Mouse (Mus musculus) gastrocnemius, adult 8-10 months (tissue): Measurements from ENCODE around the gene Npvf. TPM values are rescaled to one million over a fixed set of nuclear protein-coding genes. Genes with fewer than 3 reads are reported as not detected.
A peak's percentile ranks its signal among the peaks of the same experiment; 100 is the strongest.

Experiments used
- DNase-seq, 2 experiments: peaks; one replicate each; pipeline ENCODE4 v3.0.0; 2022; ENCODE audit warnings: low spot score in 2 of 2
- total RNA-seq, 4 experiments: library from RNA; stranded (reverse); gene quantifications; 2 replicates each; pipeline ENCODE4 v1.2.4; 2022

Npvf gene
- not detected for total RNA-seq

DNA sequence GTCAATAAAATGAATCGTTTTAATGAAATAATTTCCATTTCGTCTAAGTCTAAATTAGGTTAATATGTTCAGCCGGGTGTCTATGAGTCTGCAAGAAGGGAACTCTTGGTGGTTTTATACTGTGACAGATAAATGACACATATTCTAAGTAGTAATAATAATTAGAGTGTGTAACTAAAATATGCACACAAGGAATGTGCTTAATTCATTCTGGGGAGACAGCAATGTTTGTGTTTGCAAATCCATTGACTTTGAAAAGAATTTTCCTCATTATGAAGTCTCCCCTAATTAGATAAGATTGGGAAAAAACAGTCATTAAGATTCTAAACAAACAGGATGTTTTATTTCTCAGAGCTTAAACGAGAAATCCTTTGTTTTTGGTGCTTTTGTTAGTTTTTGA, at the start of gene Npvf:
Gene Npvf (minus strand): TSS at position 84 of the 400 bp plus-strand sequence.
- no peak for DNase-seq

DNA sequence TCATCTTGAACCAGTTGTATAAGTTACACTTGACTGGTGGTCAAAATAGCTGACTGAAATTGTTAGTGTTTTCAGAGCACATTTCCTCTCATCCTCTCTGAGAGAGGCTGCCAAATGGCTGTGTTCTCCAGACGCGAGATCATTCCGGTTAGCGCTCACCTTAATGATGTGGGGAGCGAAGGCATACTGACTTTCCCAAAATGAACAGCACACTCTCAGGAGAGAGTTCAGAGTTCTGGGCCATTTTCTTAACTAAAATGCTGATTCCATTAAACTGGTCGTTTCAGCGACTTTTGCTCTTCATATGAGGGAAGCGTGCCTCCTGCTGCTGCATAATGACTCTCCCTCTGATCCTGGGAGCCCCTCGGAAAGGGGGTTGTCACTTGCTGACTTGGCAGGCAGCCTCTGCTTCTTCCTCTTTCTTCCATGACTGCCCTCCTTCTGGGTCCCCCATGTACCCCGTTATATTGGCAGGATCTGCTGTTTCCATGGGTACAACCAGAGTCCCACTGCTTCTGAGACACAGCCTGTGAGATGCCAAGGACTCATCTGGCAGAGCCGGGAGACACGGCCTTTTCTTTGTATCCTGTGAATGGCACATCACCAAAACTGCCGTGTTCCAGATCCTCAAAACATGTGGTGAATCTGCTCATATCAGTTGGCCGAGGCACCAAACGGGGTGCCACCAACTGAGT, 35.0 kb upstream of the Npvf start:
- no peak for DNase-seq

DNA sequence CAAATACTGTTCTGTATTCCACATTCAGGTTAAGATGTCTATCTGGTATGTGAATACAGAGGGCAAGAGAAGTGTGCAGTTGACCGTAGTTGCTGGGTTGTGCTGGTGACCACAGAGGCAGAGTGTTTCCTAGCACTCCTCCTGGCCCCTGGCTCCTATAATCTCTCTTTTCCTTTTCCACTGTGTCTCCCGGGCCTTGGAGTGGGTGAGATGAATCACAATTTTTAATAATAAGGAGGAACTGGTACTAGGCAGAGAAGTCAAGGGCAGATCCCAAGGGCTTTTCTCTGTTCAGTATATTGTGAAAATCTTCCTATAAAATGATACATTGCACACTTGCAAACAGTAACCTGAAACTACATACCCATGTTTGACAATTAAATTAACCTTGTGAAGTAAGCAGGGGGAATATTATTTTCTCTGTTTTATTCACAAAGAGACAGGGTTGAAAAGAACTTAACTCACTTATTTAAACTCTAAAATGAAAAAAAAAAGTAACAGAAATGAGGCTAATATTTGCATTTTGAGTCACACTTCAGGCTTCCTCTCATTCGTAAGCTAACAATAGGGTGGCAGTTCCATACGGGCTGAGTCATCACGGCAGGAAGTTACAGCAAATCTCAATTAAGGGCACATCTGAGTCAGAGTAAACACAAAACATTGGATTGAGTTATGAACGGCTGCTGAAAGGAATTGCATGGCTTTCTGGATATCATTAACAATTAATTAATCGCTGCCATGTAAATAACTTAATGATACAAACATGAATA, 30.6 kb upstream of the Npvf start:
- DNase-seq, result no peak

DNA sequence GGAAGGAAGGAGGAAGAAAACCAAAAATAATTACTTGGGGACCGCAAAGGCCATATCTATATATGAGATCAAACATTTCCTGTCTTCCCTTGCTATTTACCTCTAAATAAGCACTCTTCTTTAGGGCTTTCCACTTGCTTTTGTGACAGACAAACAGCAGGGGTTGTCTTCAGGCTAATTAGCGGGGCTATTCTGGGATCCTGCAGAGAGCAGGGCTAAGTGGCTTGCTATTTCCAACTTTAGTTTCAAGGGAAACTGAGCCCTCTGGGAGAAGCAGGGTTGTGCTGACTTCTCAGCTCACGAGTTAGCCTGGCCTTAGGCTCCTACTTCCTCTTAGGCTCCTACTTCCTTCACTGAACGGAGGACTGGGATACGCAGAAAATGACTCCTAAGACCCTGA, 27.3 kb upstream of the Npvf start:
- DNase-seq, result no peak

DNA sequence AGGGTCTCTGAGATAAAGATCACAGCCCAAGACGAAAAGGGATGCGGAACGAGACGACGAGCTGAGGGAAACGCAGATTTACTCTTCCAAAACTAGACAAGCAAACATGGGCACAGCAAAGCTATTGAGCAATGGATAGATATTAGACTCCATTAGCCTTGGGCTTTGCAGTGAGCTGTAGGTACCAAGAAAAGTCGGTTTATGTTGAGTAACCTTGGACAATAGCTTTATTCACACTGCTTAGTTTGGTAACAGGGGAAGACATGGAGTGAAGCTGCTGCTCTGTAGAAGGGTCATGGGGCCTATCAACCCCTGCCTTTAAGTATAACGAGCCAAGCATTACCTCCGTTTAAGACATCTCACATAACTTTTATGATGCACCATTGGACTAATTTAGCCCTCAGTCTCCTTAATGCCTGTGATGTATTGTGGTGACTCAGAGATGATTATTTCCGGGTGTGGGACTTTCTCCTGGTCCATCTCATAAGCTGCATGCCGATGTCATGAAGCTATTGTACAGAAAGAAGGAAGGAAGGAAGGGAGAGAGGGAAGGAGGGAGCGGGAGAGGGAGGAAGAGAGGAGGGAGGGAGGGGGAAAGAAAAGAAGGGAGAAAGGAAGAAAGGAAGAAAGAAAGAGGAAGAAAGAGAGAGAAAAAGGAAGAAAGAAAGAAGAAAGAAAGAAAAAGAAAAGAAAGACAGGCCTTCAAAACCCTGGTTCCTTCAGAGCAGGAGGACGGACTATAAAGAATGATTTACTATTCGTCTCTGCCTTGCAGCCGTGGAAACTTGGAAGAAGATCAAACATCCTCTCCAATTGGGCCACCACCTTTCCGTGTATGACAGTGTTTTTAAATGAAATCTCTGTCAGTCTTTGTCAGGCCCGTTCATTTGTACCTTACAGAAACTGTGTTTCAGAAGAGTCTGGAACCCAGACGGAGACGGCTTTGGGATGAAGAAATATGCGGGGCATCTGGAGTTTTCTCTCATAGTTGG, 26.3 kb upstream of the Npvf start:
- no peak for DNase-seq

DNA sequence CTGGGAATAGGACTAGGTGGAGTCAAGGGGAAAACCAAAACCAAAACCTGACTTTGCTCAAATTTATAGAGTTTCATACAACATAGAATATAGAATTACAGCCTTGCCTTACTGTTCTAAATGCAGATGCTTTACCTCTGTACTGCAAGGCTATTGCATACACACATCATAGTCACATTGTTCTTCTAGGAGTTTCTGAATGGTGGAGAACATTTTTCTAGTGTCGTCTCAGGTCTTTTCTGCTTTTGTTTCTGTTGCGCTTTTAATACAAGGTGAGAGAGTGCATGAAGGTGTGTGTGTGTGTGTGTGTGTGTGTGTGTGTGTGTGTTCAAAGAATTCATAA, 25.2 kb upstream of the Npvf start:
- no peak for DNase-seq

DNA sequence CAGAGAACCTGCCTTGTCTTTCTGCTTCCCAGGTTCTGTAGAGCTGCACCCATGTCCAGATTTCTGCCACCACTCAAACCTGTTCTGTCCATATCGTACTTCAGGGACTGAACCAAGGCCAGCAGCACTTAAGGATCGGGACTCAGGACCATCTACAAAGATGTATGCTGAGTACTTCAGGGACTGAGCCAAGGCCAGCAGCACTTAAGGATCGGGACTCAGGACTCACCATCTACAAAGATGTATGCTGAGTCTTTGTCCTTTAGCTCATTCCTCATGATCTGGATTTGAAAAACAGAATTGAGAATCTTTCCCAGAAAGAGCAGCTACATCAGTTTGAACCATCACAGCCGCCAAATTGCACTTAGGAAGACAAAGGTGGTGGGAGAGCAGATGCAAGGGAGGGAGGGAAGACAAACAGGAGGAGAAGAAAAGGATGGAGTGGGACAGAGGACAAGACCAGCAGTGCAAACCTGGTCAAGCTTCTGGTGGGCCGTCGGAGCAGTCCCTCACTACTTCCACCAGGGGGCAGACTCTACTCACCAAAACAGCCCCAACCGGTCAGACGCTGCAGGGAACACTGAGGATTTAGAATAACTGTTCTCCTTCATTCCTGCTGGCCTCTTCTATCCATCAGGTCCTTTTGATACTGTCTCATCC, 24.7 kb upstream of the Npvf start:
- peak; percentile 35 to 41 for DNase-seq

DNA sequence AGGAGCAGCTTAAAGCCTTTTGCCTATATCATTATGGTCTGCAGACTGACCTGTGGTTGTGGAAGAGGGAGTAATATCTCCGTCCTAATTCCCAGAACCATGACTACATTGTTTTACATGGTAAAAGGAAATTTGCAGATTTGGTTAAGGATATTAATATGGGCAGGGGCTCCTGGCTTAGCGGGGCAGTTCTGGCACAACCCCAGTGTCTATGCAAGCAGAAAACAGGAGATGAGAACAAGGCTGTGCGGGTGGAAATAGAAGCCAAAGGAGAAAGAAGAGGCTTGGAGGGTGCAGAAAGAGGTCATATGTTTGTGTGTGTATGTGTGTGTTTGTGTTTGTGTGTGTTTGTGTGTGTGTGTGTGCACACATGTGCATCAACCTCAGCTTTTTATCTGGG, 17.0 kb upstream of the Npvf start:
- no peak for DNase-seq

DNA sequence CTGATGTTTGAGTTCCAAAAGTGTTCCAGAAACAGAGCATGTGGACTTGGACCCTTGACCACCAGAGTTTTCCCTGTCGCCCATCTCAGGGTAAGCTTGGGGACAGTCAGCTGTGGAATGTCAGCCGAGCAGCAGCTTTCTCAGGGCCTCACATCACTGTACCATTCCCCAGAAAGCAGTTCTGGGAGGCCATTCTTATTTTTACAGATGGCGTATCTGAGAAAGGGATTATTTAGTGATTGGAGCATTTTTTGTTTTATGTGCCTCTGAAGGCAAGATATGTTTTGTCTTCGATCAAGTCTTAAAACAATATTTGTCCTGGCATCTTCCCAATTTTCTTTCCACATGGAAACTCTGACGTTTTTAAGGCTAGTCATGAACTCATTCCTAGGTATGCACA, 12.7 kb upstream of the Npvf start:
- DNase-seq, result no peak

DNA sequence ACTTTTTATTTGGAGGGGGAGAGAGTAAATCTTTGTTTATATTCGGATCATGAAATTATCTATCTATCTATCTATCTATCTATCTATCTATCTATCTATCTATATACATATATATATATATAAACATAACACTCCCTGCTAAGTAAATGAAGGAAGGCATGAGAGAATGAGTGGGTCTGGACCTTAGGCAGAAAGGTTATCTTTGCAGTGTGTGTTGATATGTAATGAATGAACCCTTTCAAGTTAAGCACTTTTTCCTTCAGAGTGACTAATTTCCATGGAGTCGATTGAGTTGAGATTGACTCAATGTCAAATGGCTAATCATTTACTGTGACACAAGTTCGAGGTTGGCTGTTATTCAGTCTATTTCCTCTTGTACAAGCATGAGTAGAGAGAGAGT, 10.8 kb upstream of the Npvf start:
- no peak for DNase-seq

DNA sequence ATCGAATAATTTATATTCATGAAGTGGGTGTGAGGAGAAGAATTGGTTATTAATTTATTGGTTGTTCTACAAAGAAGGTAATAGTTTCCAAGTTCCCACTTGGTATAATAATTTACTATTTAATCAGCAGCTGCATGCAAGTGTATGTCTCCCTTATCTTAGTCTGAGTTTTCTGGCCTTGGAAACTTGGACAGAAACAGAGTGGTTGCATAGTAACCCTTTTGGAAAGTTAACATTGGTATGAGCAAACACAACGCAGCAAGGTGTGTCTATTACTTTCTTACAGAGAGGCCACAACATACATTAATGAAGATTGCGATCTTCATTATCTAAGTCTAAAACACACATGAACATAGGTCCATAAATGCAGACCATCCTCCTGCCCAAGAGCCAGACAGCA, 10.0 kb upstream of the Npvf start:
- no peak for DNase-seq

DNA sequence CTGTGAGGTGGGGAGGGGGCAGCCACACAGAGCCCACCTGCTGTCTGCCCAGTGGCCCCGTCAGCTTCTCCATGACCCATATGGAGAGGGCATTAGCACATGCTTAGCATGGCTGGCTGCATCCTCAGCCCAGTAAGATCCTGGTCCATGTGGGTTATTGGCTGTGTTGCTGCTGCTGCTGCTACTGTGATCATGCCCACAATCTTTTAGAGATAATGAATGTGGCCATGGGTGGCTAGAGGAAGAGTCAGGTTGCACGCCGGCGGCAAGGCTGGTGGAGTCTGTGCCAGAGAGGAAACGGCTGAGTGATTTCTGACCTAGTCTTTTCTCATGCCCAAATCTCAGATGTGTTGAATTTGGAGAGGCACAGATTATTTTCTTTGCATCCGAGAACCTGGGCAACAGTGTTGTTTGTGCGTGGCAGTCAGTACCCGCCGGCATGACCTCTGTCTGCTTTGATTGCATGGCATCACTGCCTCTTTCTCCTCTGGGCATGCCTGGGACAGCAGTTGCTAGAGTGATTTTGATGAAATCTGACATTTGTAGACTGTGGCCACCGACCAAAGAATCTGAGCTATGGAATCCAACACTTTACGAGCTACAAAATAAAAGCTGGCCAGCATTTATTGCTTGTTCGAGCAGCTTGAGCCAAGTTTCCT, 8.8 kb upstream of the Npvf start:
- DNase-seq, result no peak

DNA sequence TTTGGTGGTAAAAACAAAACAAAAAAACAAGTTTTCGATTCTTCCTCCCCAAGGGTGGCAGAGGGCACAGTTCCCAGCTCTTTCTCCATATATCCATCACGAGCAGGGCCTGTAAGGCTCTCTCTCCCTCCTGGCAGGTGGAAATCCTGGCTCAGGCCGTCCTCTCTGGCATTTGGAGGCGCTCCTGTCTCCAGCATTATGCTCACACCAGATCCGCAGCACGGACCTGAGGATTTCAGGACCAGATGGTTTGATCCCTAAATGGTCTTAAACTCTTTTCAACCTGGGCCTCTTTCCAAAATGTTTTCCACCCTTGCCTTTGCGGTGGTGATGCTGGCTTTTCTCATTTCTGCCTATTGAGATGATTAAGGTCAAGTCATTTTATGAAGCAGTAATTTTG, 7.5 kb upstream of the Npvf start:
- DNase-seq, result no peak

DNA sequence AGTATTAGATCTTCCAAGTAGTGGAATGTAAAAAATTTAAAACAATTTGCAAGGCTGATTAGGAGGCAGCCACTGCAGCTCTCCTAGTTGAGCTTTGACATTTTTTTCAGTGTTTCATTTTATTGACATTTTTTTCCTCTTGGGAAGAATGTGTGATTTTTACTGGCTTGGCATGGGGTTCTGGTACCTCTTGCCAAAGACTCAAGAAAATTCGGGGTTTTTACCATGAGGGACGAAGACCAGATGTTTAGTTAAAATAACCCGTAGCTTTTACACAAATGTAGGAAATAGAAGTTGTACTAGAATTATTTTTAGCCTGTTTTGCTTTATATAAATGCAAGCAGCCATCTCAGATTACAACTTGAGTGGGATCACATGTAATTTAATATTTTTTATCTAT, 4.2 kb upstream of the Npvf start:
- no peak for DNase-seq

DNA sequence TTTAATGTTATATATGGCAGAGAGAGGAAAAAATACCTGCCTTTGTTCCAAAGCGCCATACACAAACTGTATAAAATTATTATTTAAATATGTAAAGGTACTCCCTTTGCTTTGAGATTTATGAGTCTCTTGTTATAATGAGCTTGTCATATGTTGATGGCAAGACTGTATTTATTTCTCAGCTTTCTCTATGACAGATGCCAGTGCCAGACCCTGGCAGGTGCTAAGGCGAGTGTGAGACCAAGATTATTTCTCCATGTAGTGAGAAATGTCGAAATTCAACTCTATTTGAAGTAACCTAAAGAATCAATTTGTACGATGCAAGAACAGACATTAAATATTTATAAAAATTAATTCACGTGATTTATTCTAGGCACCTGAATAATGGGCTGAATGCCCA, 3.8 kb upstream of the Npvf start:
- no peak for DNase-seq

DNA sequence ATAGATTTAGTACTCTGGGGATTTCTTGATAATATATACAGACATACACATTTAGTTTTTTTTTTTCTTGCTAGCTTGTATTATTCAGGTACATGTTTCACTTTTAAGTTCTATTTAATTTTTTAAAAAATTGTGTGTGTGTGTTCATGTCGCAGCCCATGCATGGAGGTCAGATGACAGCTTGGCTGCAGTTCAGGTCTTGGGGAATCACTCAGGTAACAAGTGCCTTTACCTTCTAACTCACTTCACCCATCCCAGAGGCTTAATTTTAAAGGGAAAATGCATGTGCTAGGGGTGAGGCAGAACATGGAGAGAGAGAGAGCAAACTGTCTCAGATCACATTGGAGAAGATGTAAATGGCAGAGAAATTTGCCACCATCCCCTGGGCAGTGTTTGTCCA, 2.2 kb upstream of the Npvf start:
- no peak for DNase-seq

DNA sequence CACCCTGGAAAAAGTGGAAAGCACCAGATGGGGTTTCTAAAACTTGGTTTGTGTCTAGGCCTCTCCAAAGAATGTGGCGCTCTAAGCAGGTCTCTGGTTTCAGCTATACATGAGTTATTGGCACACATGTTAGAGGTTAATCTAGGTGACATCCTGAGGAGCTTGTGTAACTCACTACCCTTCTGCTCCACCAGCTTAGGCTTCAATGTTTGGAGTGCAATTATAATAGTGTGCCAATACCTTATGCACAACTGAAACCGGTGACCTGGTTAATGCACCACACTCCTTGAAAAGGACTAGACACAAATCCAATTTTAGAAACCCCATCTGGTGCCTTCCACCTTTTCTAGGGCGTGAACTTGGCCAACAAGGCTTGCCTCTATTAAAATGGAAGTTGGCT, 1.7 kb upstream of the Npvf start:
- DNase-seq, result no peak

DNA sequence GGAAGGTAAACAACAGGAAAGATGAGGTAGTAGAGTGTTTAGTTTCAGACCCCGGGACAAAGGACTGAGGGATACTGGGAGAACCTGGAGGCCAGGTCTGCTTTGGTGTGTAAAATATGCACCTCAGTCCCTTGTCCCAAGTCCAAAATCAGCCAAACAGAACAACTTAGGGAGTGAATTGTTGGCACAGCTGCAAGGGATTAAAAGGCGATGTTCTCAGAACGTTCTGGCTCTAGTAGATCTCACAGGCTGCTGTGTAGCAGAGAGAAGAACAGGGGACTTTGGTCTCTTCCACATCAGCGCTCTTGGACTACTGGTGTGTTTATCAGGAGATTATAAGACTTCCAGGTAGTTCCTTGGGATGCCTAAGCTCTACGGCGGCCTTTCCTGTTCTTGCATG, 6.6 kb downstream of the Npvf start:
- no peak for DNase-seq

DNA sequence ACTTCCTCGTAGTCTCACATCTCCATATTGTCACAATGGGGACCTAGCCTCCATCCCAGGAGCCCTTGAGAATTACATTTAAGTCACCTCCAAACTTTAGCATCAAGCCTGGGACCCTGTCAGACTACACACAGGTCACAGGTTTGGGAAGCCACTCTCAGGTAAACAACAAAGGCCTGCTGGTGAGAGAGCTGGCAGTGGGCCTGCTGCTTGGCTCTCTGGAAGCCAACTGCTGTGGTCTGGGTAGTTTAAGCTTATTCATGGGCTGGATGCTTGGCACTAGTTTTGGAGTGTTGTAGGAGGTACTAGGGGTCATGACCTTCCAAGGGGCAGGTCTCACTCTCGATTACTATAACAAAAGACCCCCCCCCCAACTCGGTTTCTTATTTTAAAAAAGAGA, 7.6 kb downstream of the Npvf start:
- no peak for DNase-seq

DNA sequence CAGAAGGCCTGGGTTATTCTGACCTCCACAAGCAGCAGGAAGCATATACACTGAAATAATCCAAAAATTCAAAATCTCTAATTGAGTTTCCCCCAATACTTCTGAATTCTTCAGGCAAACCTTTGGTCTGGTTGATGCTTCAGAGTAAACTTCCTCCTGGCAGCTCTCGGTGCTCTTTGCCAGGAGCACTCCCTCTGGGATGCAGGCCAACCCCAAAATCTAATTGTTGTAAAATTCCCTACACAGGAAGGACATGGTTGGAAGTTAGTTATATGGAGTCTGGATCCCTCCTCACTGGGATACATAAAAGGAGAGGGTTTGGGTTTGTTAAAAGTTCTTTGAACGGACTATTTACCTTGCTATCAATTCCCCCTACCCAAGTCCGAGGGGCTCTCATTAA, 9.5 kb downstream of the Npvf start:
- no peak for DNase-seq

DNA sequence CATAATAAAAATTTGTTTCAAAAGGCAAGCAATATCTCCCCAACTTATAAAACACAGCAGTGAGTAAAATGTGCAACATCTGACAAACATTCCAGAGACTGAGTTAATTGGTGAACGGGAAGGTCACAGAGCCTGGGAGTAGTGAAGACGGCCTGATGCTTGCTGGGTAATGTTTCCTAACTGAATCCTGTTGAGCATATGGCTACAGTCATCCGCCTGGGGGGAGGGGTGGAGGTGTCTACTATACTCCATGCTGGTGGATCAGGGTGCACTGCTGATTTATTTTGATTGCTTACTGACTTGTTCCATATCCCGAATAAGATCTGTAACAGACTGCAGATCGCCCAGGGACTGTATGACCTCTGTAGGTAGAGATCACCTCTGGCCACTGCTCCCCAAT, 12.3 kb downstream of the Npvf start:
- DNase-seq, result no peak
